Mouse (Mus musculus) frontal cortex, adult (tissue): ENCODE measurements around the gene Fastk.

Experiments used
- ATAC-seq: cut with Nextera tagmentation; 2 replicates; pipeline ENCODE4 v1.9.2; 2017; ENCODE audit warnings: mild to moderate bottlenecking, moderate library complexity, mixed read lengths; ENCODE audit not compliant: low TSS enrichment

The Fastk gene

GRCm38 (mm10) chr5:24444746-24445427 is at the start of gene Fastk:
Gene Fastk (minus strand): TSS chr5:24445287.
- peak; percentile 78 for ATAC-seq

DNA sequence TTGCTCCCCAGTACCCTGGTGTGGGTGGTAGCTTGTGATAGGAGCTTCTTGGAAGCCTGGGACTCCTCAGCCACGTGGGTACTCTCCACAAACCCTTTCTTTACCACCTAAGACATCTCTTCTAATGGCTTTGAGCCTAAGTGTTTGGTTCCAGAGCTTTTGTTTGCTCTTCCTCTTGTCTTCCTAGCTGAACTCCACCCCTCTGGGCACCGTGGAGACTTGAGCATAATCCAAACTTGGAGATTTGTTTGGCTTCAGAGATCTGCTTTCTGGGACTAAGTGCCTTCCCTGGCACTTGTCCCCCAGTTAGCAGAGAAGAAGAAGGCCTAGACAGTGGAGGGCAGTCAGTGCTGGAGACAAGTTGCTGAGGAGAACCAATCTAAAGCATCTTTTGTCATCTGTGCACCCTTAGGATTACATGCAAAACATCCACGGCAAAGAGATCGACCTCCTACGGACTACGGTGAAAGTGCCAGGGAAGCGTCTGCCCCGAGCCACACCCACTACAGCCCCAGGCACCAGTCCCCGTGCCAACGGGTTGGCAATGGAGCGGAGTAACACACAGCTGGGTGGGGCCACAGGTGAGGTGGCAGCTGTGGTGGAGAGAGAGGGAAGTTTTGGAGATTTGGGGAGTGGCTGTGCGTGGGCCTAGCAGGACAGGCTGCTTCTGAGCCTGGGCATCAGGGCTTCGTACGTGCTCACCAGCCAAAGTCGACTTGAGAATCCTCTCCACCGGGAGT is 47.6 kb upstream of the Fastk start:
- no peak for ATAC-seq

DNA sequence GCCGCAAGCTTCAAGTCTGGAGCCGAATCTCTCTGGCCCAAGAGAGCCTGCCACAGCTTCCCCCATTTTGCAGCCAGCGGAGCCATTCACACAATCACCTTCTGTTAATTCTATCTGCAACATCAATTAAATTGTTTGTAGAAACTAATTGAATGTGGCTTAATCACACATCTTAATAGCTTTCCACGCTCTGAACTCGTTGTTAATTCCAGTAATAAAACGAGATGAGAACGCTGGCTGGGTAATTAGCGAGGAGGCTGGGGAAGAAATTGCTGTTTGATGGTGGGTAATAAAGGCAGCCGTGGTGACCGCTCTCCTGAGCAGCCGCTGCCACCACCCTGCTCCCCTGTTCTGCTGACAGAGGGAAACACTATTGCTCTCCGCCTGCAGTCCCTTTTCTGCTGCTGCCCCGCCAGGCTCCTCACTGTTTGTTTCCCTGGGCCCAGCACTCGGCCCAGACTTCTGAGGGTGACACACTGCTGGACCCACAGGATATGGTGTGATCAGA is 45.4 kb upstream of the Fastk start:
- no peak for ATAC-seq

DNA sequence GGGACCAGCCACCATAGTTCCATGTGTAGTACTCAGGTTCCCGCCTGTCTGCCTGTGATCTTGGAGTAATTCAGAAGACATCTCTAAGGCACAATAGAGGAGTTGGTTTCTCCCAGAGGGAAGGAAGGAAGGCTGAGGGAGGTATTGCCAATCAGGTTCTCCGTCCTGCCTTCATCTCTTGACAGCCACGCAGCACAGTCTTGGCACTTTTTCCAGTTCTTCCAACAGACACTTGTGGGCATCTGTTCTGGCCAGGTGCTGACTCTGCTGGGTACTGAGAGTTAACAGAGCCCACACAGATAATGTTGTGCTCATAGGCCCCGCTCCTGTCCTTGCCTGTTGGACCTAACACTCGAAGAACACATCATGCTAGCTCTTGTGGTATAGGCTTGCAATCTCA is 41.7 kb upstream of the Fastk start:
- ATAC-seq, result no peak

DNA sequence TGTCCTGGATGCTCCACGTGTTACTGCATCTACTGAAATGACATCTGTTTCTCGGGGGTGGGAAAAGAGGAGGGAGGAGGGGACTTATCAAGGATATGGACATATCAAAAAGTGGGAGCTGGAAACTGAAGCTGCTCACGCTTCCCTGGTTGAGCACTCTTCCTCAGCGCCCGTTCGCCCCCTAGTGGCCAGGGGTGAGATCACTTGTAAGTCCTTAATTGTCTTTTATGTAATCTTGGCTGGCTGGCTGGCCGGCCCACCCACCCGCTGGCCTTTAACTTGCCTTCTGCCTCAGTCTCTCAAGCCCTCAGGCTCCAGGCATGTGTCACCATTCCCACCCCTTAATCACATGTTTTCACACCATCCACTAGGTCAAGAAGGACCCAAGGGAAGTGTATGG is 41.0 kb upstream of the Fastk start:
- ATAC-seq, result peak; percentile 45

- no peak for ATAC-seq
Measured at GRCm38 (mm10) chr5:24484963-24485362, 39.9 kb upstream of the Fastk start.

DNA sequence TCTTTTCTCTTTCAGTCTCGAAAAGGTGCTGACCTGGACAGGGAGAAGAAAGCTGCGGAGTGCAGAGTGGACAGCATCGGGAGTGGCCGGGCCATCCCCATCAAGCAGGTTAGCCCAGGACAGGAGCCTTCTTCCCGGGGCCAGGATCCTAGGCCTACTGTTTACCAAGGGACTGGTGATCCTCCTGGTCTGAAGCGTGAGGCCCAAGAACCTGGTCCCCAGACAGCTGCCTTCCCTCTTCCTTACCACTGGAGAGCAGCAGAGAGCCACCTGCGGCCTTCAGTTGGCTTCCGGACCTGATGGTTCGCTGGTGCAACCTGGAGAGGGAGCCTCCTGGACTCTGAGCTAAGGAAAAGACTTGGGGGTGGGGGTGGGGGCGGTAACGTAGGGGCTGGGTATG is 38.2 kb upstream of the Fastk start:
- ATAC-seq, result peak; percentile 54

DNA sequence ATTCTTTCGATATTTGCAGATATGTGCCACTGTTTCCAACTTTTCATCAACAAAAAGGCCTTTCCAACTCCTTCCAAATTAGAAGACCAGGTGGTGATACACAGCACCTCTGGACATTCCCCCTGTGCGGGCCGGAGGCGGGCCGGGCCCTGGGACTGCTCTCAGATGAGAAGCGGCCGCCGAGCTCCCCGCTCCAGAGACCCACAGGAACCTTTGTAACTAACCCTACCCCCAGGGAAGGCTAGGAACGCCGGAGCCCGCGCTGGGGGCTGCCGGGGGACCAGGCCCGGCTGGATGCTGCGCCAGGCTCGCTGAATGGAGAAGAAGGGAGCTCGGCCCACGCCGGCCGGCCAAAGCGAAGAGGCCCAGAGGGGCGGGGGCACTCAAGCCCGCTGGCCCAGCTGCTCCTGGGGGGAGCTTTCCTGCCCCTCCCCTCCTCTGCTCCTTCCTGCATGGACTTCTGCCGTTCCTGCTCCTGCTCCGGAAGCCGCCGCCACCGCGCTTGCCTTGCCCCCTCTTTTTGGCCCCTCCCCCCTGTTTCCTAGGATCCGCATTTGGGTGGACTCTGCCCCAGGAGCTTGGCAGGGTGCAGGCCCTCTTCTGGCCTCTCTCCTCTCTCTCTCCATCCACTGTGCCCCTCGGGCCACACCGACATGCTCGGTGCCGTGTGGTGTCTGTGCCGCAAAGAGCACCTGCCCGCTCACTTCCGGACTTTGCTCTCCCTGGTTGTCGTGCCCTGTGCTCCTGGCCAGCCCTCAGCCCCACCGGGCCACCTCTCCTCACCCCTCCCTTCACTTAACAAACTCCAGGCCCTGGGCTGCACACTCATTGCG is 37.4 kb upstream of the Fastk start:
- no peak for ATAC-seq

DNA sequence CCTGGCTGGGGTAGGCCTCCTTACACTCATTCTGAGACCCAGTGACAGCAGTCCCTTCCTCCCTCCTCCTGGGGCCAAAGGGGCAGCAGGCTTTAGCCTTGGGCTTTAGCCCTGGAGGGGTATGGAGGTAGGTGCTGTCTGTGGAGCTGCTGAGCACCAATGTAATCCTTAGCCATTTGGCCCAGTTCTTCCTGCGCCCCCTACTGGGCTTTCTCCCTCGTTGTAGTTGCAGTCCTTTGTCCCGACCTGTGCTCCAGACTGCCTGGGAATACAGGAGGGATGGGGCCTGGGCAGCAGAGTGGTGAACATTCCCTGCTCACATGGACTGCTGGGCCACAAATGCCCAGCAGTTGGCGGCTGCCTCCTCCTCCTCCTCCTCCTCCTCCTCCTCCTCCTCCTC is 36.6 kb upstream of the Fastk start:
- ATAC-seq, result peak; percentile 21; the same call in 1 of the 2 replicates

GRCm38 (mm10) chr5:24477909-24478308 is 32.8 kb upstream of the Fastk start:
- ATAC-seq, result no peak

DNA sequence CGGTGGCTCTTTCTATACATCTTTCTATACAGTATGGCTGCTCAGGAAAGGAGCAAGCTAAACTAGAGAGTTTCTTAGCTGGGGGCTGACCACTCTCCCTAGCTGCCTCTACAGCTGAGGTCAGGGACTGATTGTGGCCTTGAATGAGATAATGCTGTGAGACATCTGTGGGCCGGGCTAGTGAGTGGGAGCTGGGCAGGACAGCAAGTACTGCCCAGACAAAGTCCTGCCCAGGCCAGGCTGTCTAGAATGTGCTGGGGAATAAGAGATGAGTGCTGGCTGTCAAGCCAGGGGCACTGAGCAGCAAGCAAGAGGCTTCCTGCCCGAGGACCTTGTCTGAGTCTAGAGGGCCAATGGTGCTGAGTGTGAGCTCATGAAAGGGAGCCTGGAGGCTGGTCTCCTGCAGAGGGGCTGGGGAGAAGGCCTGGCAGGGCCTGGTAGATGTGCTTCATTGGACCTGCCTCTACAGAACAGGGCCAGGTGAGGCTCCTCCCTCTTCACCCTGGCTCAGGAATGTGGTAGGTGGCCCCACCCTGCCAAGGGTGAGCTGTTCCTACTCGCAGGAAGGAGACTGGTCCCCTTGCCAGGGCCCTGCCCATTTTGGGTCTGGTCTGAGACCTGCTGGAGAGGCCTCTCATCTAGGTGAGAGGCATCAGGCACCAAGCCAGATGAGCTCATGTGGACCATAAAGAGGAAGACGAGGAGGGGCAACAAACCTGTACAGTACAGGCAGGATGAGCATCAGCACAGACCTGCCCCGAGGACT is 30.6 kb upstream of the Fastk start:
- ATAC-seq, result no peak

GRCm38 (mm10) chr5:24474723-24475261 is 29.7 kb upstream of the Fastk start:
- peak; percentile 75 for ATAC-seq

GRCm38 (mm10) chr5:24474025-24474722 is 29.1 kb upstream of the Fastk start:
- ATAC-seq, result no peak

DNA sequence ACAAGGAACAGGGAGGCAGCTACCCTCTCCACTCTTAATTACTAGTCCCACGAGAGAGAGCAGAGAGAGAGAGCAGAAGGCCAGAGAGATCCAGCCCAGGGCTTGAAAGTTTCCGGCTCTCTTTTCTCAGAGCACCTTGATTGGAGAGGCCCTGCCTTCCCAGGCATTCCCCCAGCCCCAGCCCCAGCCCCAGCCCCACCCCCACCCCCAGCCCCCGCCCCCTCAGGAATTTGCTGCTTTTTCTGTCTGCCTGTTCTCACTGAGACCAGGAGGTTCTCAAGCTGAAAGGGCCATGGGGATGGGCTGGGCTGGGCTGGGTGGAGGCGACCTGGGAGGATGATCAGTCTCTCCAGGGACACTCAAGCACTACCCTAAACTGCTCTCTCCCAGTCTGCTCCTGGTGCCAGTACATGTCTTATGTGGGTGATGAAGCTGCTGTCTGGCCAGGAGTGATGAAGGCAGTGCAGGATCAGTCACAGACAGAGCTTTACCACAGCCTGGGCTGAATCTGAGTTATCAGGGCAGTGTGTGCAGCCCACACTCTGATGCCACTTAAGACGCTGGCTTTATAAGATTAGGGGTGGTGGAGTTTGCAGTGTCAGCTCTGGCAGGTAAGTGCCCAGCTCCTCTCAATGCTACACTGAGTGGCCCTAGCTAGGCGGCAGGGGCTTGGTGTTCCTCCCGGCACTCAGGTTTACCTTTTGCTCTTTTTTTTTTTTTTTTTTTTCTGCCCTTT is 28.0 kb upstream of the Fastk start:
- no peak for ATAC-seq

GRCm38 (mm10) chr5:24470600-24470999 is 25.5 kb upstream of the Fastk start:
- peak; percentile 47; the same call in 1 of the 2 replicates for ATAC-seq

- ATAC-seq, result no peak
Measured at GRCm38 (mm10) chr5:24466762-24467161, 21.7 kb upstream of the Fastk start.

DNA sequence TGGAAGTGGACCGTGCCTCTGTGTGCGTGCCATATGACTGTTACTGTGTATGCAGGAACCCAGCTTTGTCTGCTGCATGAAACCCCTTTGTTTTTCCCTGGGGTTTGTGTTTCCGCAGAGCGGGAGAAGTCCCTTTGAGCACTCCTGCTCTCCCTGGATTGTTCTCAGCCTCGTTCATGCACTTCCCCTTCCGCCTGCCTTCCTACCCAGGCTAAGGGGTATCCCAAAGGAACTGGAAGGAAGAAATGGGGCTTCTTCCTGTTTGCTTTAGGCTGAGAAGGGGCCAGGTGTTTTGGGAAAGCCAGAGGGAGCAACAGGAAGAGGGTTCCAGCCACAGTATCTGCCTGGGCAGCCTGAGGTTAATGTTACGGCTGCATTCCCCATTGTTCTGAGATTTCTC is 10.5 kb upstream of the Fastk start:
- ATAC-seq, result no peak

DNA sequence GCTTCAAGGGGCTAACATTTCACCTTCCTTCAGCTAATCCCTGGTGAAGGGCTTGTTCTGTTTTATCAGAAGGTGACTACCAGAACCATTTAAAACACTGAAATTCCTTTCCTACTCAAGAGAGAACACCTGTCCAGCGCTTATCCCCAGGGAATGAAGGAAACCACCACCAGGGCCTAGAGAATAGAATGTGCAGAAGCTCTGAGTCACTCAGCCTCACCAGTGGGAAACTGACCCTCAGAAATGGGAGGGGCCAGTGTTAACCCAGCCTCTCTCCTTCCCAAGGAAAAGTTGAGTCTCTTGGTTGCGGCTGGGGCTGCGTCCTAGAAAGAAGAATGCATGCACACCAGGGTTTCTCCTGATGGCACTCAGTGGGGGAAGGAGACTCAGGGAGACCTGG is 10.0 kb upstream of the Fastk start:
- ATAC-seq, result no peak

DNA sequence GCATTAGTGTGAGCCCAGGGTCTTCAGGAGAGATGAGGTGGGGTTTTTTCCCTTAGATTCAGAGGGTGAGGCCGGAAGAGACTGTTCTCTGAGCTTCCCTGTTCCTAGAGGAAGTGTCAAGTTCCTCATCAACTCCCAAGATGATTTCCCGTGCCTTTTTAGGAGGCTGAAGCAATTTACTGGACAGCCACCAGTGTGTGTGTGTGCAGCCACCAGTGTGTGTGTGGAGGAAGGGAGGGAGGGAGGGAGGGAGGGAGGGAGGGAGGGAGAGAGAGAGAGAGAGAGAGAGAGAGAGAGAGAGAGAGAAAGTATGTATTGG is 8.9 kb upstream of the Fastk start:
- no peak for ATAC-seq
